Mouse (Mus musculus) myocyte (in vitro differentiated cells): ENCODE data around the gene Psmc3.

Experiments used
- CEBPB ChIP-seq: IDR thresholded peaks from 2 replicates; pipeline ENCODE4 v1.6.1; 2011; ENCODE audit warnings: mild to moderate bottlenecking, moderate library complexity; ENCODE audit not compliant: poor library complexity, insufficient read depth, severe bottlenecking
- MAX ChIP-seq: IDR thresholded peaks from one replicate; pipeline ENCODE4 v1.6.1; 2011; ENCODE audit warnings: low read depth, mild to moderate bottlenecking, control low read depth
- MYOD1 ChIP-seq, 3 experiments: IDR thresholded peaks; one replicate each; pipeline ENCODE4 v1.6.1; 2011; ENCODE audit warnings: control low read depth in 2 of 3, low read depth in 2 of 3, mild to moderate bottlenecking in 2 of 3, moderate library complexity in 1 of 3; ENCODE audit not compliant: insufficient read length in 2 of 3, control insufficient read depth in 1 of 3
- MYOG ChIP-seq, 3 experiments: IDR thresholded peaks; one replicate each; pipeline ENCODE4 v1.6.1; 2011; ENCODE audit warnings: control low read depth in 2 of 3, low read depth in 2 of 3, mild to moderate bottlenecking in 2 of 3; ENCODE audit not compliant: insufficient read length in 2 of 3, control insufficient read depth in 1 of 3, insufficient read depth in 1 of 3
- POLR2A ChIP-seq: IDR thresholded peaks from one replicate; pipeline ENCODE4 v1.6.1; 2011; ENCODE audit warnings: low read depth, mild to moderate bottlenecking, control low read depth, moderate library complexity; ENCODE audit not compliant: insufficient read length
- REST ChIP-seq: IDR thresholded peaks from one replicate; pipeline ENCODE4 v1.6.1; 2011; ENCODE audit warnings: mild to moderate bottlenecking, control low read depth, moderate library complexity; ENCODE audit not compliant: insufficient read depth, insufficient read length
- TCF12 ChIP-seq: IDR thresholded peaks from one replicate; pipeline ENCODE4 v1.6.1; 2011; ENCODE audit warnings: mild to moderate bottlenecking, control low read depth; ENCODE audit not compliant: poor library complexity, insufficient read depth, severe bottlenecking

DNA sequence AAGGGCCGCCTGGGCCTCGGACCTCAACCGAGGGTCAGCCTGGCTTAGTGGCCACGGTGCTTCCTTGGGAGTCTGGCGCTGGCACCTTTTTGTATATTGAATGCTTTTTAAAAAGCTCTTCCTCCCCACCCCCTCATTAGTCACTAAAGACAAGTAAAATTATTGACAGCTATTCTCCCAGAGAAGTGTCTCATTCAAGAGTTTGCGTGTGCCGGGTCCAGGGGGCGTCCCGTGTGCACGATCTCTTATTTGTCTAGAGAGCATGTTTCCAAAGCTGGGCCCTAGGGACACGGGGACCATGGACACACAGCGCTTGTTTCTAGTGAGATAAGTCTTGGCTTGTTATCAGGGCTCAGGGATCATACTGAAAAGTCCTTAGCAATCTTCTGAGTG, 61.8 kb downstream of the Psmc3 start:
- TF ChIP-seq MAX, result no peak
- TF ChIP-seq CEBPB, result no peak
- TF ChIP-seq MYOD1 (IDR thresholded peaks at IDR 0.05; ENCODE audit: control insufficient read depth in 1 of 3, insufficient read length in 2 of 3, low read depth in 2 of 3), result no peak
- no peak for TF ChIP-seq POLR2A
- no peak for TF ChIP-seq MYOG (IDR thresholded peaks at IDR 0.05; ENCODE audit: control insufficient read depth in 1 of 3, insufficient read depth in 1 of 3, insufficient read length in 2 of 3, low read depth in 2 of 3)
- no peak for TF ChIP-seq TCF12
- no peak for TF ChIP-seq REST
